Mouse (Mus musculus): ENCODE measurements around the gene Ajm1.
"Not testable (repeated sequence)": the region's sequence is repeated elsewhere in the genome, so short reads cannot be mapped to it uniquely, and the experiment has no call there.

Ajm1 gene

GRCm38 (mm10) chr2:25568473-25569019, 13.0 kb downstream of the Ajm1 start:
- DNase-seq (ENCODE audit: extremely low read depth, low read depth, low spot score), result no peak

- DNase-seq (ENCODE audit: extremely low read depth, low read depth, low spot score), result no peak
Measured at GRCm38 (mm10) chr2:25566558-25566957, 15.0 kb downstream of the Ajm1 start.

- no peak for DNase-seq (ENCODE audit: extremely low read depth, low read depth, low spot score)
Measured at GRCm38 (mm10) chr2:25565741-25566140, 15.8 kb downstream of the Ajm1 start.

- DNase-seq (ENCODE audit: extremely low read depth, low read depth, low spot score), result no peak
Measured at GRCm38 (mm10) chr2:25561946-25562345, 19.6 kb downstream of the Ajm1 start.

- no peak for DNase-seq (ENCODE audit: extremely low read depth, low read depth, low spot score)
Measured at GRCm38 (mm10) chr2:25560551-25560950, 21.0 kb downstream of the Ajm1 start.

GRCm38 (mm10) chr2:25558774-25559173, 22.8 kb downstream of the Ajm1 start:
- no peak for DNase-seq (ENCODE audit: extremely low read depth, low read depth, low spot score)

GRCm38 (mm10) chr2:25557964-25558360, 23.6 kb downstream of the Ajm1 start:
- DNase-seq (ENCODE audit: extremely low read depth, low read depth, low spot score), result no peak

- no peak for DNase-seq (ENCODE audit: extremely low read depth, low read depth, low spot score)
Measured at GRCm38 (mm10) chr2:25557221-25557963, 24.2 kb downstream of the Ajm1 start, which contains the start of gene Edf1. Gene Edf1, plus strand, starts transcription at chr2:25557847.

GRCm38 (mm10) chr2:25556296-25556695, 25.3 kb downstream of the Ajm1 start:
- no peak for DNase-seq (ENCODE audit: extremely low read depth, low read depth, low spot score)

GRCm38 (mm10) chr2:25555479-25555878, 26.1 kb downstream of the Ajm1 start:
- DNase-seq (ENCODE audit: extremely low read depth, low read depth, low spot score), result not testable (repeated sequence)

GRCm38 (mm10) chr2:25553171-25553786, 28.3 kb downstream of the Ajm1 start:
- DNase-seq (ENCODE audit: extremely low read depth, low read depth, low spot score), result not testable (repeated sequence)

- no peak for DNase-seq (ENCODE audit: extremely low read depth, low read depth, low spot score)
Measured at GRCm38 (mm10) chr2:25551186-25551585, 30.4 kb downstream of the Ajm1 start.

GRCm38 (mm10) chr2:25549021-25549991, 32.3 kb downstream of the Ajm1 start:
- no peak for DNase-seq (ENCODE audit: extremely low read depth, low read depth, low spot score)

GRCm38 (mm10) chr2:25546811-25547491, 34.6 kb downstream of the Ajm1 start, which contains the start of gene Traf2:
Gene Traf2, minus strand, starts transcription at chr2:25546940.
- DNase-seq (ENCODE audit: extremely low read depth, low read depth, low spot score), result peak; percentile 92

- no peak for DNase-seq (ENCODE audit: extremely low read depth, low read depth, low spot score)
Measured at GRCm38 (mm10) chr2:25545996-25546810, 35.4 kb downstream of the Ajm1 start.

GRCm38 (mm10) chr2:25541644-25542367, 39.8 kb downstream of the Ajm1 start:
- no peak for DNase-seq (ENCODE audit: extremely low read depth, low read depth, low spot score)

- no peak for DNase-seq (ENCODE audit: extremely low read depth, low read depth, low spot score)
Measured at GRCm38 (mm10) chr2:25540541-25540948, 41.0 kb downstream of the Ajm1 start.

- DNase-seq (ENCODE audit: extremely low read depth, low read depth, low spot score), result no peak
Measured at GRCm38 (mm10) chr2:25536531-25536930, 45.0 kb downstream of the Ajm1 start.

- DNase-seq (ENCODE audit: extremely low read depth, low read depth, low spot score), result no peak
Measured at GRCm38 (mm10) chr2:25534866-25535182, 46.7 kb downstream of the Ajm1 start.
